Mouse (Mus musculus) intestine, postnatal 0 days (tissue): ENCODE data around the gene Pigx. TPM values are rescaled to one million over a fixed set of nuclear protein-coding genes. Genes with fewer than 3 reads are reported as not detected.

ENCODE experiments used
- ATAC-seq: fragments of 200-750 bp; cut with Nextera tagmentation; 2 replicates; pipeline ENCODE4 v1.8.0; 2017; ENCODE audit warnings: mild to moderate bottlenecking, moderate TSS enrichment, moderate library complexity
- H3K27ac ChIP-seq: fragments of 300-500 bp; sonication (generic); 2 replicates; pipeline ENCODE4 v1.5.1; 2014; ENCODE audit warnings: mild to moderate bottlenecking, low read depth, low read length, moderate library complexity
- H3K27me3 ChIP-seq: fragments of 300-500 bp; sonication (generic); replicated peaks from 2 replicates; pipeline ENCODE4 v1.6.1; 2014; ENCODE audit warnings: low read length, mixed read lengths; ENCODE audit not compliant: control insufficient read depth, insufficient read depth
- H3K36me3 ChIP-seq: fragments of 300-500 bp; sonication (generic); 2 replicates; pipeline ENCODE4 v1.6.1; 2014; ENCODE audit warnings: mild to moderate bottlenecking, moderate library complexity; ENCODE audit not compliant: control insufficient read depth, insufficient read depth
- H3K4me1 ChIP-seq: fragments of 300-500 bp; sonication (generic); replicated peaks from 2 replicates; pipeline ENCODE4 v1.6.1; 2014; ENCODE audit warnings: antibody characterized with exemption, low read length, mixed read lengths; ENCODE audit not compliant: control insufficient read depth, insufficient read depth
- H3K4me2 ChIP-seq: fragments of 300-500 bp; sonication (generic); replicated peaks from 2 replicates; pipeline ENCODE4 v1.6.1; 2014; ENCODE audit warnings: low read depth, mild to moderate bottlenecking, moderate library complexity
- H3K4me3 ChIP-seq: fragments of 300-500 bp; sonication (generic); 2 replicates; pipeline ENCODE4 v1.5.1; 2014; ENCODE audit warnings: low read depth, low read length
- H3K9ac ChIP-seq: fragments of 300-500 bp; sonication (generic); 2 replicates; pipeline ENCODE4 v1.6.1; 2014; ENCODE audit warnings: mild to moderate bottlenecking, low read depth, low read length
- H3K9me3 ChIP-seq: fragments of 300-500 bp; sonication (generic); 2 replicates; pipeline ENCODE4 v1.6.1; 2016; ENCODE audit warnings: mixed run types; ENCODE audit not compliant: control insufficient read depth
- CTCF ChIP-seq: sonication (generic); IDR thresholded peaks from 2 replicates; pipeline ENCODE4 v1.5.1; 2016; ENCODE audit warnings: low read depth, mild to moderate bottlenecking, control low read depth, antibody characterized with exemption, moderate library complexity
- WGBS: fragments of 180-500 bp; shearing (Covaris S2); extraction: QIAGEN DNeasy Blood & Tissue Kit; methylation state at CpG from one replicate; pipeline ENCODE4 v1.1.7; 2014; 5-methylcytosine and 5-hydroxymethylcytosine counted together
- polyA plus RNA-seq: library from polyadenylated mRNA; unstranded; fragments of >200 nt; fragmentation: Nextera tagmentation; extraction: Ambion mirVana; gene quantifications from 2 replicates; pipeline ENCODE4 v1.2.1, GENCODE M21; 2015

Pigx gene
- polyA plus RNA-seq, 1 experiment from 2014 or later, result 68.1 TPM

DNA sequence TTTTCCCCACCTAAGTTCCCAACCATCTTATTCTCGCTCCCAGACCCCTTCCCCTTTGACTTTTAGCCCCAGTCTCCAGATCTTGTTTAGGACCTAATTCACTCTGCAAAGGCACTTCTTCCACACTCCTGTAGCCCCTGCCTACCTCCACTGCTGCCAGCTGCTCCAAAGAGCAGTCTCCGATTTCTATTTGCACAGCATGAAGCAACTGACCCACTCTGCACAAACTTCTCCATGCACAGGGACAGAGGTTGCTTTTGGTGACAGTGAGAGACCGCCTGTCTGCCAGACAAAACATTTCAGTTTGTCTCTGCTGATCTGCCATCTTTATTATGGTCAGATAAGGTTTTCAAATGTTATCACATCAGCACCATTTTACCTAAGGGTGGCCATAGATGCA is 33.6 kb upstream of the Pigx start:
- H3K4me3 ChIP-seq, result no peak overlapping the region
- no peaks in the 10 kb centered on the region for H3K27me3 ChIP-seq
- no peak overlapping the region for H3K27ac ChIP-seq
- H3K4me2 ChIP-seq, result no peak overlapping the region
- 85% methylated on average over 3 of the region's 3 CpGs for WGBS
- no peaks in the 10 kb centered on the region for H3K9me3 ChIP-seq
- H3K4me1 ChIP-seq, result no peaks in the 10 kb centered on the region
- no peak for ATAC-seq
- no peaks in the 10 kb centered on the region for H3K36me3 ChIP-seq
- no peak for TF ChIP-seq CTCF
- no peak overlapping the region for H3K9ac ChIP-seq

- Histone ChIP-seq H3K4me1 (no peaks in the 10 kb centered on the region), H3K4me3 (no peak overlapping the region; the same call in 1 of the 2 replicates), H3K4me2 (peak overlapping the region; percentile 48), H3K9ac (no peak overlapping the region), H3K9me3 (no peaks in the 10 kb centered on the region), H3K36me3 (no peaks in the 10 kb centered on the region), H3K27ac (no peak overlapping the region), H3K27me3 (no peaks in the 10 kb centered on the region)
- WGBS, result 52% methylated on average over 16 of the region's 16 CpGs
- TF ChIP-seq CTCF, result no peak
- ATAC-seq, result peak; percentile 45
These were observed 30.8 kb upstream of the Pigx start for GRCm38 (mm10) chr16:32130190-32130826.

- no peak for ATAC-seq
- 67% methylated on average over 20 of the region's 20 CpGs for WGBS
- TF ChIP-seq CTCF, result no peak
- no peaks in the 10 kb centered on the region for H3K9me3 ChIP-seq
- no peaks in the 10 kb centered on the region for H3K36me3 ChIP-seq
- peak overlapping the region; percentile 48 for H3K4me2 ChIP-seq
- no peak overlapping the region for H3K9ac ChIP-seq
- H3K4me1 ChIP-seq, result no peaks in the 10 kb centered on the region
- H3K27ac ChIP-seq, result no peak overlapping the region
- no peaks in the 10 kb centered on the region for H3K27me3 ChIP-seq
- H3K4me3 ChIP-seq, result no peak overlapping the region; the same call in 1 of the 2 replicates
These were observed 30.1 kb upstream of the Pigx start for GRCm38 (mm10) chr16:32129449-32130189.

GRCm38 (mm10) chr16:32127046-32127445 is 27.5 kb upstream of the Pigx start:
- Histone ChIP-seq H3K27me3 (no peaks in the 10 kb centered on the region), H3K9ac (no peak overlapping the region), H3K36me3 (no peaks in the 10 kb centered on the region), H3K4me2 (no peak overlapping the region), H3K27ac (no peak overlapping the region), H3K9me3 (no peaks in the 10 kb centered on the region), H3K4me3 (no peak overlapping the region), H3K4me1 (no peaks in the 10 kb centered on the region)
- WGBS, result 72% methylated on average over 4 of the region's 4 CpGs
- ATAC-seq, result no peak
- TF ChIP-seq CTCF, result no peak

DNA sequence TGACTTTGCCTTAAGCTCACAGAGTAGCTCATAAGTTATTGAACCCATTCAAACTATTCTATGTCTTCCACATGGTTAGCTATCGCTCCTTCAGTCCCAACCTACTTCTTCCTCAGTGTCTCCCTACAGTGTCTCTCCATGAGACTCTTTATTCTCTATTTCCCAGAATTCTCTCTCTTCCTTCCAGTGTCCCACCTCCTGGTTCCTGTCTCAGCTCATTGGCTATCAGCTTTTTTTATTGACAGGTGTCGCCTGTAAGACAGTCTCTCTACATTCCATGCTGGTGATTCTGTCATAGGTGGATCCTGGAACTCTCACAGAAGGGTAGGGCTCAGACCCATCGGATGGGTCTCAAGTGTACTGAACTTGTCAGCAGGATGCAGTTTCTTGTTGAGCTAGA is 25.8 kb upstream of the Pigx start:
- WGBS, result 74% methylated on average over 3 of the region's 3 CpGs
- Histone ChIP-seq H3K9ac (no peak overlapping the region), H3K9me3 (no peaks in the 10 kb centered on the region), H3K4me2 (no peak overlapping the region), H3K4me1 (no peaks in the 10 kb centered on the region), H3K4me3 (no peak overlapping the region), H3K27ac (no peak overlapping the region), H3K36me3 (no peaks in the 10 kb centered on the region), H3K27me3 (no peaks in the 10 kb centered on the region)
- TF ChIP-seq CTCF, result no peak
- no peak for ATAC-seq

DNA sequence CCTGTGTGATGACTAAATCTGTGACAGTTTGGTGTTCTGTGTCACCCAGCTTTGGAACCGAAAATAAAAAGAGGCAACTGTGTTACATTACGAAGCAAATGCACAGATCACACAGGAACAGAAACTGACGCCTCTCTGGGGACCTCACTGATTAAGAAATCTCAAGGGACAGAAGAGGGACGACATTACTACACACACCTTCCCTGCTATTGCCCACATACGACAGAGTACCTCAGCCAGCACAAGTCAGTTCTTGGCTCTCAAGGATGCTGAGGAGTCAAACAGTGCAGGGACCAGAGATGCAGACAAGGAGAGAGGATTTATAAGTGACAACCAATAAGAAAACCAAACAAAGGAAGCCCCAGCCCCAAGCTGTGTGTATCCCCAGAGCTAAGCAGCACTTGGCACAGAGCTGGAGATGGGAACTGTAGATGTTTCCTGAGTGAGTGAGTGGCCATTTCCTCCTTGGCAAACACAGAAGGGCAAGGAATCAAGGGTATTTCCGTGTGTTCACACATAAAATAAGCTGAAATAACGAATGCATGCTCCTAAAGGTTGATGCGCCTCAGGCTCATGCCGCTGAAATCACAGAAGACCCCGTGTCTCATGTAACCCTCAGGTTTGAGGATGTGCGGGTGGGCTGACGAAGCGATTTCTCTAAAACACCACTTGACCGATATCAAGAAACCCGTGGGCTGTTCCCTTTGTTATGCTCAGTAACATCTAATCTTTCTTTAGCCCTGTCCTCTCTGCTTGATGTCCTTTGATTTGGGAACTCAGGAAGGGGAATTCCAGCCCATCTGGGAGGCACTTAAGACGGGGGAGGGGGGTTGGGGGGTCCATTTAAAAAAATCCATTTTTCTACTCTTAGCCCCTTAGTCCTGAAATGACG is 25.1 kb upstream of the Pigx start:
- H3K4me2 ChIP-seq, result no peak overlapping the region
- 64% methylated on average over 17 of the region's 17 CpGs for WGBS
- H3K9ac ChIP-seq, result no peak overlapping the region
- no peaks in the 10 kb centered on the region for H3K9me3 ChIP-seq
- H3K4me3 ChIP-seq, result no peak overlapping the region
- no peaks in the 10 kb centered on the region for H3K4me1 ChIP-seq
- TF ChIP-seq CTCF, result no peak
- no peaks in the 10 kb centered on the region for H3K36me3 ChIP-seq
- no peak overlapping the region for H3K27ac ChIP-seq
- no peak for ATAC-seq
- H3K27me3 ChIP-seq, result no peaks in the 10 kb centered on the region
